Mouse (Mus musculus) midbrain, embryonic 16.5 days (tissue): ENCODE measurements around the gene Meis2. TPM values are rescaled to one million over a fixed set of nuclear protein-coding genes. Genes with fewer than 3 reads are reported as not detected.

ENCODE experiments used
- ATAC-seq: fragments of 200-750 bp; cut with Nextera tagmentation; 2 replicates; pipeline ENCODE4 v1.8.0; 2017; ENCODE audit warnings: moderate TSS enrichment
- H3K27ac ChIP-seq: fragments of 300-500 bp; sonication (generic); 2 replicates; pipeline ENCODE4 v1.5.1; 2014; ENCODE audit warnings: mild to moderate bottlenecking, low read length, mixed read lengths
- H3K27me3 ChIP-seq: fragments of 300-500 bp; sonication (generic); 2 replicates; pipeline ENCODE4 v1.6.1; 2014; ENCODE audit warnings: low read depth, low read length, mixed read lengths; ENCODE audit not compliant: control insufficient read depth, insufficient read depth
- H3K36me3 ChIP-seq: fragments of 300-500 bp; sonication (generic); 2 replicates; pipeline ENCODE4 v1.6.1; 2014; ENCODE audit warnings: mild to moderate bottlenecking, low read length, moderate library complexity, mixed read lengths; ENCODE audit not compliant: control insufficient read depth, insufficient read depth
- H3K4me1 ChIP-seq: fragments of 300-500 bp; sonication (generic); 2 replicates; pipeline ENCODE4 v1.6.1; 2014; ENCODE audit warnings: mild to moderate bottlenecking, low read length, mixed read lengths; ENCODE audit not compliant: control insufficient read depth, insufficient read depth
- H3K4me2 ChIP-seq: fragments of 300-500 bp; sonication (generic); 2 replicates; pipeline ENCODE4 v1.6.1; 2014; ENCODE audit warnings: mild to moderate bottlenecking, low read length, mixed read lengths
- H3K4me3 ChIP-seq: fragments of 300-500 bp; sonication (generic); 2 replicates; pipeline ENCODE4 v1.5.1; 2014; ENCODE audit warnings: low read depth, mild to moderate bottlenecking, low read length, moderate library complexity, mixed read lengths
- H3K9ac ChIP-seq: fragments of 300-500 bp; sonication (generic); 2 replicates; pipeline ENCODE4 v1.6.1; 2014; ENCODE audit warnings: low read depth, low read length, mixed read lengths
- H3K9me3 ChIP-seq: fragments of 300-500 bp; sonication (generic); replicated peaks from 2 replicates; pipeline ENCODE4 v1.6.1; 2014; ENCODE audit warnings: mild to moderate bottlenecking, low read length, mixed read lengths; ENCODE audit not compliant: control insufficient read depth, poor library complexity, severe bottlenecking
- WGBS: fragments of 180-500 bp; shearing (Covaris S2); extraction: QIAGEN DNeasy Blood & Tissue Kit; methylation state at CpG from one replicate; pipeline ENCODE4 v1.1.7; 2014; 5-methylcytosine and 5-hydroxymethylcytosine counted together
- polyA plus RNA-seq: library from polyadenylated mRNA; unstranded; fragments of >200 nt; fragmentation: Nextera tagmentation; extraction: Ambion mirVana; gene quantifications from 2 replicates; pipeline ENCODE4 v1.2.1, GENCODE M21; 2015

Meis2 gene
- polyA plus RNA-seq, 1 experiment from 2014 or later: 70.2 TPM

- peaks cover 15% of the 10 kb centered on the region for H3K4me1 ChIP-seq
- H3K4me3 ChIP-seq: peak overlapping the region; percentile 34
- H3K4me2 ChIP-seq: peak overlapping the region; percentile 61
- ATAC-seq: peak; percentile 84
- 5% methylated on average over 20 of the region's 20 CpGs for WGBS
- peak overlapping the region; percentile 58 for H3K9ac ChIP-seq
- H3K27ac ChIP-seq: 0 out of 2 replicates have a peak overlapping the region, but pooled peaks have one; percentile 58
- no peaks in the 10 kb centered on the region for H3K36me3 ChIP-seq
- H3K27me3 ChIP-seq: peaks cover 2% of the 10 kb centered on the region; the same call in 1 of the 2 replicates
- H3K9me3 ChIP-seq: no peaks in the 10 kb centered on the region
Measured at GRCm38 (mm10) chr2:116009097-116009970, 56.3 kb downstream of the Meis2 start.

- WGBS: 62% methylated on average over 5 of the region's 6 CpGs
- H3K4me1 ChIP-seq: peaks cover 18% of the 10 kb centered on the region
- no peaks in the 10 kb centered on the region for H3K27me3 ChIP-seq
- H3K36me3 ChIP-seq: no peaks in the 10 kb centered on the region
- ATAC-seq: peak; percentile 54
- H3K4me2 ChIP-seq: no peak overlapping the region
- no peaks in the 10 kb centered on the region for H3K9me3 ChIP-seq
- peak overlapping the region; percentile 58; the same call in 1 of the 2 replicates for H3K27ac ChIP-seq
- H3K9ac ChIP-seq: no peak overlapping the region
- H3K4me3 ChIP-seq: no peak overlapping the region
Measured at GRCm38 (mm10) chr2:116002354-116002753, 63.3 kb downstream of the Meis2 start.

DNA sequence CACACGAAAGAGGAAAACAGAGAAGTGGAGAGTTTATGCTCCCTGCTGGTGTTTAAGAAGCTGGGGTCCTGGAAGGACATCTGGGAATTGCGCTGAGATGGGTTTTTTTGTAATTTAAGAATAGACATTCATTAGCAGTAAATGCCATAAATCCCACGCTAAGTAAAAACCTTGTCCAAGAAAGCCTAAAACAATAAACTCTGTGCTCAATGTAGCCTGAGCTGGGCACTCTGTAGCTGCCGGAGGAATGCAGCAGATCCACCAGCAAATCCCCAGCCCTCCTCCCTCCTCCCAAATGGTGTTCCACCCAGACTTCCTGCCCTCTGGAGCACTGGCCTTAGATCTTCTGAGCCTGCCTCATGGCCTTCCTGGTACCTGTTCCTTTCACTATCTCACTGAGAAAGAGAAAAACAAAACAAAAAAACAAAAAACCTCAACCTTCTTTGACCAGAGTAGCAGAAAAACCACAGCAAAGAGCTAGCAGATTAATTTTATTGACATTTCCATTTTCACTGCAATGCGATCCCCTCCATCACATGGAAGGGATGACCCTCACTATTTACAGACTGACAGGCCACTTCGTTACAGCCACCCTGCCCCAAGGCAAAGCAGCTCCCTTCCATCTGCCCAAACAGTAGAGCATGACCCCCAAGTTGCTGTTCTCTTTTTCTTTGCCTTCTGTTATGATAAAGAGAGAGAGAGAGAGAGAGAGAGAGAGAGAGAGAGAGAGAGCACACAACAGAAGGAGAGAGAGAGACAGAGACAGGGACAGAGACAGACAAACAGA lies 64.1 kb downstream of the Meis2 start:
- WGBS: 27% methylated on average over 6 of the region's 6 CpGs
- Histone ChIP-seq H3K27me3 (no peaks in the 10 kb centered on the region), H3K9ac (no peak overlapping the region), H3K4me1 (peaks cover 18% of the 10 kb centered on the region), H3K4me3 (no peak overlapping the region), H3K9me3 (no peaks in the 10 kb centered on the region), H3K4me2 (peak overlapping the region; percentile 15; the same call in 1 of the 2 replicates), H3K27ac (peak overlapping the region; percentile 58; the same call in 1 of the 2 replicates), H3K36me3 (no peaks in the 10 kb centered on the region)
- ATAC-seq: no peak; the same call in 1 of the 2 replicates

- Histone ChIP-seq H3K4me1 (peaks cover 18% of the 10 kb centered on the region), H3K9ac (no peak overlapping the region), H3K9me3 (no peaks in the 10 kb centered on the region), H3K4me2 (no peak overlapping the region), H3K27ac (no peak overlapping the region), H3K36me3 (no peaks in the 10 kb centered on the region), H3K27me3 (no peaks in the 10 kb centered on the region), H3K4me3 (no peak overlapping the region)
- WGBS: 71% methylated on average over 5 of the region's 5 CpGs
- peak; percentile 46 for ATAC-seq
Measured at GRCm38 (mm10) chr2:116000514-116000913, 65.1 kb downstream of the Meis2 start.

DNA sequence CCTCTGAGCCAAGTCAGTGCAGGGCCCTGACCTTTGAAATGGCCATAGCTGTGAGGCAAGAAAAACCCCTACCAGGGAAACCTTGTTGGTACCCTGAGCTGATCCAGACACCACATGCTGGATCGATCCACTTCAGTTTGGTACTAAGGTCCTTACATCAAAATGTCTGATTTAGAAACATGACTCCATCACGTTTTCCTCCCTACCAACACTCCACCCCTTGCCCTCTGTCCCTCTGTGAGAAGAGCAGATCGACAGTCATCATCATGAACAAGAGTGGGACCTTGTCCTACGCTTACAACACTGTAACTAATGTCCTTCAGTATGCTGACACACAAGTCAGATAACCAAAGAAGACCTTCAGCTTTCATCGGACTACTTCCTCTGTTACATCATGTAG lies 66.8 kb downstream of the Meis2 start:
- WGBS: 77% methylated on average over 5 of the region's 5 CpGs
- no peak overlapping the region for H3K27ac ChIP-seq
- H3K4me3 ChIP-seq: no peak overlapping the region
- H3K4me2 ChIP-seq: no peak overlapping the region
- H3K4me1 ChIP-seq: peaks cover 18% of the 10 kb centered on the region
- no peak for ATAC-seq
- H3K36me3 ChIP-seq: no peaks in the 10 kb centered on the region
- H3K9me3 ChIP-seq: no peaks in the 10 kb centered on the region
- no peak overlapping the region for H3K9ac ChIP-seq
- H3K27me3 ChIP-seq: no peaks in the 10 kb centered on the region

DNA sequence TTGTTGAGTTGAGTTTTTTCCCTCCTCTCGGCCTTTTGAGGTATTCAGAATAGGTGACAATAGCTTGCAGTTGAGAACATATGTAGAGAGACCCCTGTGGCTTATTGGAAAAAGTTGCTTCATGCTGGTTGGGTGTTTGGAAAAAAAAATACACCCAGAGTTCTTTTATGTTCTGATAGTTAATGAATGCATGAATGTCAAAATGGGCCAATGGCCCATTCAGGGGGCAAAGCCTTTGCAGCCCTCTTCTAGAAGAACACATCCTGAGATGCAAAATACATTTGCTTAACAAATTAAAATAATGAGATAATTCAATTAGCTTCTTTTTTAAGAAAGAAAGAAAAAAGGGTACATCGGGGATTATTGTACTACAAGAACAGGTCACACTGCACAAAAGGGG lies 69.2 kb downstream of the Meis2 start:
- Histone ChIP-seq H3K4me2 (no peak overlapping the region), H3K36me3 (no peaks in the 10 kb centered on the region), H3K4me1 (peaks cover 10% of the 10 kb centered on the region), H3K27me3 (no peaks in the 10 kb centered on the region), H3K9me3 (no peaks in the 10 kb centered on the region), H3K4me3 (no peak overlapping the region), H3K27ac (no peak overlapping the region), H3K9ac (no peak overlapping the region)
- 44% methylated on average over 2 of the region's 2 CpGs for WGBS
- no peak for ATAC-seq

DNA sequence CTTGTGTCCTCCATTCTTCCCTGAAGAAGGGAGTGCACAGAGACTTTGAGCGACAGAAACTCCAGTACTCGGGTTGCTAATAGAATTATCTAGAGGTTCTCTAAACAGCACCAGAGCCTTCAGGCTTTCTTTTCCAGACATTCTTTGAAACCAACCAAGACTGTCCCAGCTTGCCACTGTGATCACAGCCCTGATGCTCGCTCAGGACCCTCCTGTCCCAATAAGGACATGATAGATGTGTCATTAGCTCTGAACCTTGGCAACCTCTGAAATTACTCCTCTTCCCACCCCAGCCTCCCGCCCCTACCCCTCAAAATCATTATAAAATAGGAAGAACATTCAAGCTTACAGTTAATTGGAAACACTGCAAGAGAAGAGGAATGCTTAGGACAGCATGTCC lies 71.8 kb downstream of the Meis2 start:
- H3K27ac ChIP-seq: no peak overlapping the region
- peaks cover 7% of the 10 kb centered on the region for H3K4me1 ChIP-seq
- 79% methylated on average over 4 of the region's 4 CpGs for WGBS
- H3K4me2 ChIP-seq: no peak overlapping the region
- H3K27me3 ChIP-seq: no peaks in the 10 kb centered on the region
- H3K36me3 ChIP-seq: no peaks in the 10 kb centered on the region
- no peak overlapping the region for H3K4me3 ChIP-seq
- ATAC-seq: no peak
- no peaks in the 10 kb centered on the region for H3K9me3 ChIP-seq
- no peak overlapping the region for H3K9ac ChIP-seq

GRCm38 (mm10) chr2:115989249-115989648 lies 76.4 kb downstream of the Meis2 start:
- H3K27me3 ChIP-seq: no peaks in the 10 kb centered on the region
- 96% methylated on average over 6 of the region's 6 CpGs for WGBS
- no peak overlapping the region for H3K27ac ChIP-seq
- H3K4me2 ChIP-seq: no peak overlapping the region
- H3K36me3 ChIP-seq: no peaks in the 10 kb centered on the region
- H3K9ac ChIP-seq: no peak overlapping the region
- ATAC-seq: no peak
- no peaks in the 10 kb centered on the region for H3K9me3 ChIP-seq
- H3K4me3 ChIP-seq: no peak overlapping the region
- H3K4me1 ChIP-seq: no peaks in the 10 kb centered on the region; the same call in 1 of the 2 replicates

DNA sequence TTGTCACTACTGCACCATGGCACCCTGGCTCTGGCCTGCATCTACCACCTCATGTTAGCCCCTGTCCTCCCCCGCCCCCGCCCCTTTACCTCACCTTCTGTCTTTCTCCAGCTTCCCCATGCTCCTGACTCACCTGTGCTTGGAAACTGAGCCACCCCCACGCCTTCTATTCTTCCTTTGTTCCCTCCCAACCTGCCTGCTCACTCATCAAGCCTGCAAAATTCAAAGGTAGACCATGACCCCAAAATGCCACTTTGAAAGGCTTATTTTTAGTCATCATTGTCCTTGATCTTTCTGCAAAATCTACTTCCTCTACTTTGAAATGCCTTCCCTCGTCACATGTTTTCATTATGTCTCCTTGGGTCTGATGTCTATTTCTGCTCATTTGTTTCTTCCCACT lies 77.2 kb downstream of the Meis2 start:
- 92% methylated on average over 4 of the region's 4 CpGs for WGBS
- Histone ChIP-seq H3K4me3 (no peak overlapping the region), H3K27ac (no peak overlapping the region), H3K4me2 (no peak overlapping the region), H3K9me3 (no peaks in the 10 kb centered on the region), H3K36me3 (no peaks in the 10 kb centered on the region), H3K27me3 (no peaks in the 10 kb centered on the region), H3K4me1 (no peaks in the 10 kb centered on the region), H3K9ac (no peak overlapping the region)
- ATAC-seq: no peak
